Mouse (Mus musculus) megakaryocyte, embryonic 14.5 days (primary cell): ENCODE results near the gene Mrps14.

ENCODE experiments used
- FLI1 ChIP-seq: IDR thresholded peaks from 2 replicates; pipeline ENCODE4 v1.6.1; 2012; ENCODE audit warnings: low read length, inconsistent platforms, mixed read lengths
- GATA1 ChIP-seq: IDR thresholded peaks from 3 replicates; pipeline ENCODE4 v1.6.1; 2012; ENCODE audit warnings: mixed read lengths, low read length, inconsistent platforms, borderline replicate concordance

DNA sequence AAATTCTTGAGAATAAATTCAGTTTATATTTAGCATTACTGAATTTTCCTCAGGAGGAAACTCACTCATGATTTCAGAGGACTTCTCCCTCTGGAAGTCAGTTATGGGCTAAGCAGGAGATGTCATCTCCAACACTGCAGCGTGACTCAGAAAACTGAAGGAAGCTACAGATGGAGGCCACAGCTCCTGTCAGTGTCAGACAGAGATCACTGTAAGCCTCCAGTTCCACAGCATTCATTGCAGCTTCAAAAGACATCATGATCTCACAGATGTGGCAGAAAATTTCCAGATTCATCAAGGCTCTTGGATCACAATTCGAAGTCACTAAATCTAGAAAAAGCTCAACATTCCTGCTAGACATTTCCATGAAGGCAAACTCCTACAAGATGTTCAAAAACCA, 43.0 kb downstream of the Mrps14 start:
- TF ChIP-seq GATA1 (no peak), FLI1 (no peak)
